Mouse (Mus musculus) v-Abl transformed pro-B cells (cell line): ENCODE data around the gene Olfr168.
"Not testable (repeated sequence)": the region's sequence is repeated elsewhere in the genome, so short reads cannot be mapped to it uniquely, and the experiment has no call there.

ENCODE experiments used
- in situ Hi-C, 2 experiments: fragments of 400-800 bp; cut with MboI; formaldehyde crosslinking; loops; one replicate each; pipeline ENCODE4 v1.15.1; 2025; ENCODE audit not compliant: unreplicated experiment in 2 of 2

Gene Olfr168

DNA sequence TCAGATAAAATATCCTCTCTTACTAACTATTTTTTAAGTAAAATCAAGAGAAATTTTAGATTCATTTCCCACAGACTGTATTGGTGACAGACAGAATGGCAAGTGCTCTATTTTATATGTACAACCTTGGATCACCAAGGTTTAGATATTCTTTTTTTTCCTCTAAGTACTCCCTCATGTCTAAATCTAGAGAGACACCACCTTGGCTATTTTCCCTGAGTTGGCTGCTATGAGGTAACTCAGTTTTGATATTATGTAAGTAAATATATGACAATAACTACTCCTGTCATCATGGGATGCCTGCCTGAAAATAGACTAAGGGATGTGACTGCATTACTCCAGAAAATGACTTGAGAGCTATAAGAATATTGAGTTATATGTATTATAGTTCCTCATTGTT, at the start of gene Olfr168:
Olfr168 (minus strand) TSS at position 101 of the 400 bp plus-strand sequence.
- in situ Hi-C loops = no loop called here

- in situ Hi-C loops = not testable (repeated sequence)
Measured at GRCm38 (mm10) chr16:19571709-19572108, 36.4 kb upstream of the Olfr168 start, which contains the start of gene Olfr169. TSS of gene Olfr169 (minus strand) at chr16:19571809.

GRCm38 (mm10) chr16:19553429-19553828, 18.1 kb upstream of the Olfr168 start:
- in situ Hi-C loops = not testable (repeated sequence)

DNA sequence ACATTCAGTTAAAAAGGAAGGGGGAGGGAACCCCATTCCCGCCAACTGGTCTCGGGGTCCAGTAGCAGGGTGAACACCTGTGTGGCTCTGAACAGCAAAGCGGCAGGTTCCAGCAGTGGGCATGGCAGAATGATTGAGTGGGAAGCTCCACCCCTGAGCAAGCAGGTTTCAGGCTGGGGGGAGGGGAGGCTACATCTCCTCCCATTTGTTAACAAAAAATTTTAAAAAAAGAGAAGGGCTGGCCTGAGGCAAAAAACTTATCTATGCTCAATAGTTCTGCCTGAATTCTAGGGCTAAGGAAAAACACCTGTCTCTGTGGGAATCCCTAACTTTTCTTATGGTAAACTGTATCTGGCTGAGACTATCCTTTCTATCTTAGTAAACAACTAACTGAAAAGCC, 16.9 kb upstream of the Olfr168 start:
- in situ Hi-C loops = not testable (repeated sequence)

DNA sequence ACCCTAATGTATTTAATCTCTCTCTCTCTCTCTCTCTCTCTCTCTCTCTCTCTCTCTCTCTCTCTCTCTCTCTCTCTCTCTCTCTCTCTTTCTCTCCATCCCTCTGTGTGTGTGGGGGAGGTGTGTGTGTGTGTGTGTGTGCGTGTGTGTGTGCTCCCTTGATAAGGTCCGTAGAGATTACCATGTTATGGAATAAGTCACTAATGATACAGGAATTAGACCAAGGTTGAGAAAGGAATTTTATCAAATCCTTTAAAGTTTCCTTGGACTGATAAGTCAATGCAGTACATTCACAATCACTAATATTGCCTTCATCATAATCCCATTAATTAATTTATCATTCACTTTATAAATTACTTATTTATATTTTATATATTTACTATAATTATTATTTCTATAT, 13.2 kb downstream of the Olfr168 start, which contains the start of gene Olfr167:
Olfr167 (minus strand) TSS at position 101 of the 400 bp plus-strand sequence.
- in situ Hi-C loops = no loop called here

DNA sequence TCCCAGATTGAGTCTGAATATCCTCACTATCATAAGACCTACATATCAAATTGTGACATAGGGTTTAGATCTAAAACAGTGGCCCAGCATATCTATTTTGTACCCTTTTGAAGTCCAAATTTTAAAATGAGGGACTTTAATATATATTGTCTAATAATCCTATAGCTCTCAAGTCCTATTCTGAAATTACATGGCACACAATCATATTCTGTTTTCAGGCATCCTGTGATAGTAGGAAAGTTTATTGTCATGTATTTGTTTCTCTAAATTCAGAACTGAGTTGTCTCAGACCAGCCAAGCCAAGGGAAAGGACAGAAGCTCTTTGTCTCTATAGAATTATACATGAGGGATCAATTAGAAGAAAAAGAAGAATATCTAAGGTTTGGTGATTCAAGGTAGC, 52.0 kb downstream of the Olfr168 start, which contains the start of gene Olfr166:
Olfr166 (plus strand) TSS at position 301 of the 400 bp plus-strand sequence.
- in situ Hi-C loops = no loop called here
